Mouse (Mus musculus) ovary, postnatal 36 days (tissue): ENCODE measurements at regions not wholly inside any gene's neighbourhood (a gene's known extent, or its start where the extent isn't known, plus 50 kb on each side); places are given as distances from the start of the nearest gene placed in this dataset.
A peak's percentile ranks its signal among the peaks of the same experiment; 100 is the strongest.

Source experiments
- DNase-seq: peaks from one replicate; pipeline ENCODE4 v3.0.0; 2022; ENCODE audit warnings: low spot score, mixed read lengths

GRCm38 (mm10) chr2:48539465-48540055 is 274.3 kb upstream of the Acvr2a start:
- DNase-seq = peak; percentile 7

- DNase-seq = no peak
Measured at GRCm38 (mm10) chr2:48544377-48544776, 269.5 kb upstream of the Acvr2a start.

DNA sequence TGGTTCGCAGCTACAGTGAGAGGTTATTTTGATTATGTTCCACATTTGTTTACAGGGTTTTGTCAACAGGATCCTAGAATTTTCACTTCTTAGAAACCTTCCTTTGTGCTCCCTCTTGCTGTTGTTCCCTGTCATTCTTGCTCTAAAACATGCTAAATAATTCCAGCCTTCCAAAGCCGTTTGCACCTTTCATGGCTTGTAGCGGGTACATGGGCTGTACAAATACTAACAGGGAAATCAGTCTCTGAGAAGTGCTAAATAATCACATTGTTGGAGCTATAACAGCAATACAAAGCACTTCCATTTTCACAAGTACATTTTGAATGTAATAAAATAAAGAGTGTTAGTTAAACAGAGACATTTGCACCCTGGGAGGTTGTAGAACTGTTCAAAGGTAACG is 268.8 kb upstream of the Acvr2a start:
- no peak for DNase-seq

DNA sequence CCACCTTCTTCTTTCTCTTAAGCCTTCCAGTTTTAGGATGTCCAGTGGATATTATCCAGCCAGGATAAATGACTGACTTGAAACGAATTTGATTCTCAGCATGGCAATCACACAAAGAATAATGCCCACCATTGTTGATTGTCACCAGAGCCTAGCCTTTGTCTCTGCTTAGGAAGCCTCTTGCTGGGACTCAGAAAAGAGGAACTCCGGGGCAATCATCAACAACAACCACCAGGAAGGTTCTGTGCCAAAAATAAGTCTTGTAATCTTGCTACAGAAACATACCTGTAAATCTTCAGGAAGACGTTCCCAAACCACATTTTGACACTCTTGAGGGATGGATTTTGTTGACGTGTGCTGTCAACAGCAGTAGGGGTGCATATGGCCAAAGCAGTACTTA is 268.2 kb upstream of the Acvr2a start:
- DNase-seq = no peak

DNA sequence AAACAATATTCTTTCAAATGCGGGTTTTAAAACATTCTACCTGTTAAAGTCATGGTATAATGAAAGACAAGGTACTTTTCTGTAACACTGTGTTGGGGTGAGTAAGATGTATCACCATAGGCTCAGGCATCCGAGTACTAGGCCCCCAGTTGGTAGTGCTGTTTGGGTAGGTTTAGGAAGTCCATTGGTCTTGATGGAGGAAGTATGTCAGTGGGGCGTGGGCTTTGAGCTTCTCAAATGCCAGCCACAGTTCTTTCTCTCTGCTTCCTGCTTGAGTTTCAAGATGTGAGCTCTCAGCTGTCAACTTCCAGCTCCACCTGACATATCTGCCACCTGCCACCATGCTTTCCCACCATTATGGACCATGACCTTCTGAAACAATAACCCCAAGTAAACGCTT is 267.7 kb upstream of the Acvr2a start:
- DNase-seq = no peak

DNA sequence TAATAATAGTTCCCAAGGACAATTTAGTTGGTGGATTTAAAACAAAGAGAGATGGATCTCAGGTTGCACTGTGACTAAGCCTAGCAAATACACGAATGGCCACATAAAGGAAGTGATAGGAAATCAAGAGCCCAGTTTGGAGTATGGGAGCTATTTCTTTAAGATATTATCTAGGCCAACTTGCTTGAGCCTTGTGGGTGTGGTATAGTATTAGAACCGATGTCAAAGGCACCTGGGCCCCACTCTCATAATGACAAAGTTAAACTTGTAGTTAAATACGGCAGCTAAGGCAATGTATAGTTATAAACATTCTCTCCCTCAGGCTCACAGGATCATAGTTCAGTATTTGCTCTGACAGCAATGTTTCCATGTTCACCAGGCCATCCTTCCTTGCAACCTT is 257.3 kb upstream of the Acvr2a start:
- no peak for DNase-seq

- no peak for DNase-seq
Measured at GRCm38 (mm10) chr2:48557123-48557522, 256.8 kb upstream of the Acvr2a start.

DNA sequence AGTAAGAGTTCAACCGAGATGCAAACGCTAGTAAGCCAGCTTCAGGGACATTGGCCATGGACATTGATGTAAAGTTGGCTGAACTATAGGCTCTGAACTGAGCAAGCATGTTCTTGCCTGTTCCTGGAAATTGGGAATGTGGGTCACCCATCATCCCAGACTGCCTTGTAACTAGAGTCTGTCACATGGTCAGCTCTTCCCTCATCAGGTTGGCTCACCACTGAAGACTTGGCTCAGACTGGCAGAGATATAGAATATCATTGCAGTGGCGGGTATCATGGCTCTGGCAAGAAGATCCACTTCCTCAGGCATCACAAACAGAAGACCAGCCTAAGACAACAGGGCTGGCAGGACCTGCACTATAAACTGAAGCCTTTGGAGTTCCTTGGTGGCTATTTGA is 255.3 kb upstream of the Acvr2a start:
- DNase-seq = no peak

GRCm38 (mm10) chr2:48563636-48564035 is 250.3 kb upstream of the Acvr2a start:
- DNase-seq = no peak

GRCm38 (mm10) chr2:48564170-48564569 is 249.7 kb upstream of the Acvr2a start:
- no peak for DNase-seq

DNA sequence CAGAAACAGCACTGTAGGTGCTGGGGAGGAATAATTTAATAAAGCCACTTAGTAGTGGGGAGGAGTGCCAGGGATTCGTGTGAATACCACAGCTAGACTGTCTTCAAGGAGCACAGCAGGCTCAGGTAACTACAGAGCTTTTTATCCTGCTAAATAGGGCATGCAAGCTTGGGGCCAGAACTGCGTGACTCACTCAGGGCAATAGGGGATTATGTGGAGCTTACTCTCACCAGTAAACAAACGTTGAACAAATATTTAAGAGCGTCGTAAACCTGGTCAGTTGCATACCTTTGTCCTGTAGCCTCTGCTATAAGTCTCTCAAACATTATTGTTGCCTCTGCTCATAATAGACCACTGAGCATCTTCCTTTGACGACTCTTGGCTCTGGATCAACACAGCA is 246.0 kb upstream of the Acvr2a start:
- DNase-seq = no peak

DNA sequence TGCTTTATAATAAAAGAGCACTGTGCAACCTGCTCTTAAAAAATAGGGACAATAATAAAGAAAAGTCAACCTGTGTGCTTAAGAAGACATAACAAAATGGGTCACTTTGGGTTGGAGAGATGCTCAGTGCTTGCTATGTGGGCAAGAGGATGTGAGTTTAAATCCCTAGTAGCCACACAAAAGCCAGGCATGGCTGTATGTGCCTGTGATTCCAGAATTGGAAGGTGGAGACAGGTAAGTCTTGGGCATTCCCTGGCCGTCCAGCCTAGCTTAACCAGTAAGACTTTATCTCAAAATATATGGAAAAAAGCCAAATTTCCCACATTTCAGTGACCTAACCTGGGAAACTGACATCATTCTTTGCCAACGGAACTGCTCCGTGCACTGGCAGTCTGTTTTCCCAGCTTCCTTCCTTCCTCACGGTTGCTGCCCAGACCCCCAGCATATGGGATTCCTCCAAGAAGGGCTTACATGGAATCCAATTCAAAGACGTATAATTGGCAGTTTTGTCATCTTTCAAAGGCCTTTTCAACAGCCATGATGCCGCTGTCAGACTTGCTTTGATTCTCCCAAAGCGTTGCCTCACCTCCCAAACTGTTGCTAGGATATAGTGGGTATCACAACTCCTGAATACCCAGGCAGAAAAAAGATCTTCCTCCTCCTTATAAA is 227.6 kb upstream of the Acvr2a start:
- no peak for DNase-seq

- DNase-seq = no peak
Measured at GRCm38 (mm10) chr2:48586831-48587169, 227.1 kb upstream of the Acvr2a start.

DNA sequence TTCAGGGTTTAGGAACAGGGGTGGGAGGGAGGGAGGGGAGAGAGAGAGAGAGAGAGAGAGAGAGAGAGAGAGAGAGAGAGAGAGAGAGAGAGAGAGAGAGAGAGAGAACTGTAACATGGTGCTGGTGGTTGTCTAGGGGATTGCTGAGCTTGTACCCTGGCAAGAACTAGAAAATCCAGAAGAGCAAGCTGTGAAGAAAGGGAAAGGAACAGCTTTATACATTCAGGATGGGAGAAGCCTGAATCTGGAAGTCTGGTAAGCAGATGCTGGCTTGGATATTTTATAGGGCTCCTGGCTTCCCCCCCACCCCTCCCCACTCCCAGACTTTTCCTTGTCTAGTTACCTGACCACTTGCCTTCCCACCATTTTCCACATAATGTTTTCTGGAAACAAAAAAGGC is 224.2 kb upstream of the Acvr2a start:
- no peak for DNase-seq

- DNase-seq = no peak
Measured at GRCm38 (mm10) chr2:48597793-48598583, 215.9 kb upstream of the Acvr2a start.

DNA sequence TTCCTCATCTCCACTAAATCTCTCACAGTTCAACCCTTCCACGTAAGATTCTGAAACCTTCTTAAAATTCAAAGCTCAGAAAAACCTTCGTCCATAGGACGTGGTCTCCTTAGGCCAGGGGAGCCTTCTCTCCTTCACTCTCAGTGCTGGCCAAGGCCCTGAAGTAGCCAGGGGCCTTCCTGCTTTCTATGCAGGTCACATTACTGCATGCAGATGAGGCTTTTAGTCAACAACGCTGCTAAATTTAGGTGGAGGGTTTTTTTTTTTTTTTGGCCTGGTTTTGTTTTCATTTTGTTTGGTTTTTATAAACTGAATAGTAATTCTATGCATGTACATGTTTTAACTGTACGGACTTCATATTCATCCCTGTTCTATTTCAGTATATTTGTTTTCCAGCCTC is 214.5 kb upstream of the Acvr2a start:
- no peak for DNase-seq

DNA sequence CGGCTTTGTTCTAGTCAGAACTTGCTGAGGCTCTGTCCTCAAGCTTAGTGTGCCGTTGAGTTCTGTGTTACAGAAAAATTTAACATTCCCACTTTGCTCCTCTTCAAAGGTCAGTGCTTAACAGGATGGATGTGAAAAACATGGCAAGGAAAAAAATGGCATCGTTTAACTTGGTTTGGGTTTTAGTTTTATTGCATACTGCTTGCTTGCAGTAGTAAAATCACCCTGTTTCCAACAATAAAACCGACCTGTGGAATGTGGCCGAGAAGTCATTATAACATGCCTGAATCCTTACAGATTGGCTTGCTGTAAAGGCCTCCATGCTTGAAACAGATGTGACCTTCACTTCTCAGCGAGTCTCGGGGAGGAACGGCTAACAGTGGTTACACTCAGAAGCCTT is 212.1 kb upstream of the Acvr2a start:
- DNase-seq = no peak

DNA sequence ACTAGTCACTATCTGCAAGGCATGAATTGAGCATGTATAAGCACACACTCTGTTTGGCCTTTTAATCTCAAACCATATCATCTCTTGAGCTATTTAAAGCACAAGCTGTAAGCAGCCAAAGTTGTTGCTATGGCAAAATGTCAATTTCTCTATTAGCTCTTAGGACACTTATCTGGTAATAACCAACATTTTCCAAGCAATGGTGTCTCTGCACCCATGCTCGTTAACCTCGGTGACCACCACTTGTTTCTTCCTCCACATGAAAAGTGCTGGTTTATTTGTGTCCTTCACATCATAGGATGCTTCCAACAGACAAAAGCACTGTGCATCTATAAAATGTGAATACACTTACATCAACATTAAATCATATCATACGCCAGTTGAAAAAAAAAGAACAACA is 204.4 kb upstream of the Acvr2a start:
- DNase-seq = no peak

GRCm38 (mm10) chr2:48612251-48612650 is 201.7 kb upstream of the Acvr2a start:
- DNase-seq = no peak

DNA sequence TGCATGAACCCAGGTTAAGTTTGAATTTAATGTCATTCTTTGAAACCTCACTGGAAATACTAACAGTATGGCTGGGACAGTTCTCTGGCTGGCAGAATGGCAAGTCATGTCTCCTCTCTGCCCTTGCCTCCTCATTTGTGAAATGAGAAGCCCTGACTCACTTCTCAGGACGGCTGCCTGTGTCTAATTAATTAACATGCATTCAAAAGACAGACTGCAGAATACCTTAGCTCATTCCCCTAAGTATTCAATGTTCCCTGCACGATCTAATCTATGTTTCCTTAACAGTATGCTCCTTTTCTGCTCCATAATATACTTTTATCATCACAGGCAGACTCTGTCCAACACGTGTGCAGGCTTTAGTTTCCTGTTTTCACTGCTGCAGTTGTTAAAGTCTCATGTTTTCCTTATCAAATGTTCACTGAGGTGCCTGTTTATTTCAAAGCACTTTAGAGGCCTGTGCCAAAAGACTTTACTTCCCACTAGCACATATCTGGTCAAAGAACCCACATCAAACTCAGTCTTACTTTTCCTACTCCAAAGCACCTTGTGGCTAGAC is 196.7 kb upstream of the Acvr2a start:
- DNase-seq = no peak

- no peak for DNase-seq
Measured at GRCm38 (mm10) chr2:48619042-48619441, 194.9 kb upstream of the Acvr2a start.

DNA sequence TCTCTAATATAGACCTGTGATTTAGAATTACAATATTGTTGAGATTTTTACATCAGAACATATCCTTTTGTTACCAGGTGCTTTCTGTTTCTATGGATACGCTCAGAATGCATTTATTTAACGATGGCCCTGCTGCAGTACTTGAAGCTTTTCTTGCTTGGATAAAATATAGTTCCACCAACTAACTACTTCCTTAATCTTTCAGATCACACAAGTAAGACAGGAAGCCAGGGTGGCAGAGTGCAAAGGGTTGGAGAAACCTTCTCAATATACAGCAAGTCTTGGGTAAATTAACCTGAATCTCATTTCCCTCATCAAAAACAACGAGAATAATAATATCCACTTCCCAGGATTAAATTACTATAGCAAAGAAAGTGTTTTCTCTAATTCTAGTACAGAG is 193.1 kb upstream of the Acvr2a start:
- DNase-seq = no peak

- no peak for DNase-seq
Measured at GRCm38 (mm10) chr2:48622316-48622715, 191.6 kb upstream of the Acvr2a start.
